Mouse (Mus musculus) intestine, embryonic 14.5 days (tissue): ENCODE results near the gene Toporsl. TPM values are rescaled to one million over a fixed set of nuclear protein-coding genes. Genes with fewer than 3 reads are reported as not detected.

ENCODE experiments used
- ATAC-seq: fragments of 200-750 bp; cut with Nextera tagmentation; replicated peaks from 2 replicates; pipeline ENCODE4 v1.8.0; 2017; ENCODE audit warnings: low read depth, moderate number of reproducible peaks, moderate TSS enrichment, moderate library complexity; ENCODE audit not compliant: low FRiP score, low TSS enrichment
- DNase-seq: peaks from one replicate; pipeline ENCODE4 v3.0.0-alpha.2; 2018; ENCODE audit warnings: low spot score
- H3K27ac ChIP-seq: fragments of 300-500 bp; sonication (generic); 2 replicates; pipeline ENCODE4 v1.5.1; 2014; ENCODE audit warnings: low read depth, mild to moderate bottlenecking, control low read depth
- H3K27me3 ChIP-seq: fragments of 300-500 bp; sonication (generic); replicated peaks from 2 replicates; pipeline ENCODE4 v1.6.1; 2014; ENCODE audit warnings: low read length, control low read depth; ENCODE audit not compliant: control insufficient read depth, insufficient read depth
- H3K36me3 ChIP-seq: fragments of 300-500 bp; sonication (generic); 2 replicates; pipeline ENCODE4 v1.6.1; 2014; ENCODE audit warnings: low read length, control low read depth; ENCODE audit not compliant: control insufficient read depth, insufficient read depth
- H3K4me1 ChIP-seq: fragments of 300-500 bp; sonication (generic); replicated peaks from 2 replicates; pipeline ENCODE4 v1.6.1; 2014; ENCODE audit warnings: low read length, control low read depth, mixed read lengths; ENCODE audit not compliant: control insufficient read depth, insufficient read depth
- H3K4me2 ChIP-seq: fragments of 300-500 bp; sonication (generic); 2 replicates; pipeline ENCODE4 v1.6.1; 2014; ENCODE audit warnings: low read length
- H3K4me3 ChIP-seq: fragments of 300-500 bp; sonication (generic); 2 replicates; pipeline ENCODE4 v1.5.1; 2014; ENCODE audit warnings: low read depth, low read length, control low read depth, mixed read lengths
- H3K9ac ChIP-seq: fragments of 300-500 bp; sonication (generic); 2 replicates; pipeline ENCODE4 v1.6.1; 2014; ENCODE audit warnings: mild to moderate bottlenecking, low read length
- H3K9me3 ChIP-seq: fragments of 300-500 bp; sonication (generic); 2 replicates; pipeline ENCODE4 v1.6.1; 2016; ENCODE audit warnings: low read length, control low read depth; ENCODE audit not compliant: control insufficient read depth
- WGBS: fragments of 180-500 bp; shearing (Covaris S2); extraction: QIAGEN DNeasy Blood & Tissue Kit; methylation state at CpG from one replicate; pipeline ENCODE4 v1.1.7; 2014; 5-methylcytosine and 5-hydroxymethylcytosine counted together
- polyA plus RNA-seq: library from polyadenylated mRNA; unstranded; fragments of >200 nt; fragmentation: Nextera tagmentation; extraction: Ambion mirVana; gene quantifications from 2 replicates; pipeline ENCODE4 v1.2.1, GENCODE M21; 2014

The Toporsl gene
- polyA plus RNA-seq, 1 experiment from 2014 or later, result not detected

DNA sequence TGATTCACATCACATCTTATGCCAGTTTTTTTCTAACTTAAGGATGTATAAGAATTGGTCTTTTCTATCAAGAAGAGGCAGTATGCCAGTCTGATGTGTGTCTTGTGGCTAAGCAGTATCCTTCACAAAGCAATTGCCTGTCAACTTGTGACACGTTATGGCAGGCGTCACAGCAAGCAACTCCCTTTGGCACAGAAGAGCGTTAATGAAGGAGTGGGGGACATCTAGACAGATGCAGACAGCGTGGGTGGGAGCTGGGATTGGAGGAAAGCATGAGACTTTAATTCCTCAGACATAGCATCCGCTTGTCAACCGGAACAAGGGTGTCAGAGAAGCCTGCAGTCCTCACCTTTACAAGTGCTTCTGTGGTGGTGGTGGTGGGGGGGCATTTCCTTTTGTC, 38.9 kb downstream of the Toporsl start:
- H3K4me1 ChIP-seq, result no peaks in the 10 kb centered on the region
- DNase-seq (no peak), ATAC-seq (no peak)
- H3K9ac ChIP-seq, result no peak overlapping the region
- 85% methylated on average over 6 of the region's 6 CpGs for WGBS
- H3K27ac ChIP-seq, result no peak overlapping the region
- H3K9me3 ChIP-seq, result no peaks in the 10 kb centered on the region
- H3K4me2 ChIP-seq, result no peak overlapping the region
- no peaks in the 10 kb centered on the region for H3K27me3 ChIP-seq
- H3K4me3 ChIP-seq, result no peak overlapping the region
- no peaks in the 10 kb centered on the region for H3K36me3 ChIP-seq

DNA sequence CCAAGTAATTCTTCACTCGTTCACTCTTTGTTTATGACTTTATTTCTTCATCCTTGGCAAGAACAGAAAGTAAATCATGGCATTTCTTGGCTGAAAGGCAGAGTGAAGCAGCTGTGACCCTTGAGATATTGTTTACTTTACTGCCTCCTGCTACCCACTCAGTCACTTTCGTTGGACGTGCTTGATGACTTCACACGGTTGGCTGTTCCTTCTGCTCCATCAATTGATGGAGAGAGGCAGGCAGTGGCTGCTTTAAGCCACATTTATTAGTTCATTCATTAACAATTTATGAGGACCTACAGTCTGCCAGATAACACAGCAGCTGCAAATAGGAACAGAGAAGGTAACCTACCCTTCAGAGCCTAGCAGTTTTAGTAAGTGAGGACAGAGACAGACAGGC, 51.7 kb downstream of the Toporsl start:
- H3K27me3 ChIP-seq, result no peaks in the 10 kb centered on the region
- DNase-seq (no peak), ATAC-seq (no peak)
- H3K4me1 ChIP-seq, result no peaks in the 10 kb centered on the region; the same call in 1 of the 2 replicates
- H3K27ac ChIP-seq, result no peak overlapping the region
- no peak overlapping the region for H3K9ac ChIP-seq
- no peak overlapping the region for H3K4me3 ChIP-seq
- no peak overlapping the region for H3K4me2 ChIP-seq
- WGBS, result 26% methylated on average over 4 of the region's 4 CpGs
- H3K36me3 ChIP-seq, result no peaks in the 10 kb centered on the region
- H3K9me3 ChIP-seq, result no peaks in the 10 kb centered on the region

GRCm38 (mm10) chr4:52659701-52660100, 63.6 kb downstream of the Toporsl start:
- H3K27ac ChIP-seq, result no peak overlapping the region
- ATAC-seq, result no peak
- H3K9ac ChIP-seq, result no peak overlapping the region
- H3K36me3 ChIP-seq, result no peaks in the 10 kb centered on the region
- no peaks in the 10 kb centered on the region for H3K4me1 ChIP-seq
- no peak overlapping the region for H3K4me3 ChIP-seq
- no peak overlapping the region for H3K4me2 ChIP-seq
- H3K9me3 ChIP-seq, result no peaks in the 10 kb centered on the region
- no peak for DNase-seq
- H3K27me3 ChIP-seq, result no peaks in the 10 kb centered on the region

DNA sequence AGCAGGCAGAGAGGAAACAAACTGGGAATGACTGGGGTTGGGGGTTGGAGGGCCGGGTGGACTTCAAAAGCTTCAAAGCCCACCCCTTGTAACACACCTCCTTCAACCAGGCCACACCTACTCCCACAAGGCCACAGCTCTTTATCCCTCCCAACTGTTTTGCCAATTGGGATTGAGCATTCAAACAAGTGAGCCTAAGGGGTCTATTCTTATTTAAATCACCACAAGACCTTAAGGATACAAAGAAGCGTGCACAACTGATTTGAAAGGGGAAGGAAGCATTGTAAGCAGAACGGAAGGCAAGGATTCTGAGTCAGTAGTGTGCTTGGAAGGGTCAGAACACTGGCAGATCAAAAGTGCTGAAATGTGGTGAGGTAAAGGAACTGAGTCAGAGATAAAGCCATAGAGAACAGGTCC, 64.6 kb downstream of the Toporsl start:
- DNase-seq (no peak), ATAC-seq (no peak)
- 38% methylated on average over 3 of the region's 3 CpGs for WGBS

GRCm38 (mm10) chr4:52661311-52661710, 65.2 kb downstream of the Toporsl start:
- DNase-seq (no peak), ATAC-seq (no peak)
- Histone ChIP-seq H3K4me1 (no peaks in the 10 kb centered on the region), H3K4me2 (no peak overlapping the region), H3K27me3 (no peaks in the 10 kb centered on the region), H3K9ac (no peak overlapping the region), H3K27ac (no peak overlapping the region), H3K9me3 (no peaks in the 10 kb centered on the region), H3K36me3 (no peaks in the 10 kb centered on the region), H3K4me3 (no peak overlapping the region)
- 82% methylated on average over 5 of the region's 5 CpGs for WGBS

More for the DNA sequence above, 64.6 kb downstream of the Toporsl start:
- Histone ChIP-seq H3K9ac (no peak overlapping the region), H3K27ac (no peak overlapping the region), H3K36me3 (no peaks in the 10 kb centered on the region), H3K9me3 (no peaks in the 10 kb centered on the region), H3K4me2 (no peak overlapping the region), H3K4me1 (no peaks in the 10 kb centered on the region), H3K27me3 (no peaks in the 10 kb centered on the region), H3K4me3 (no peak overlapping the region)

Other genes with a start within 250 kb of the Toporsl start
- 151 and 163 TPM in 2 replicates for gene Smc2, start 157.0 kb upstream of the Toporsl start, polyA plus RNA-seq
- not detected in 2 replicates for gene Vma21-ps, start 99.0 kb upstream of the Toporsl start, polyA plus RNA-seq
- not detected in 2 replicates for gene Olfr275, start 218.3 kb downstream of the Toporsl start, polyA plus RNA-seq